34 mouse cellular contexts compared by ENCODE assay signal in genomic region chr9:64849548-64849947, GRCm38 (mm10).
"Had no signal": no experiment of that assay in that cellular context is flagged by ENCODE, and none has a peak within 500 bp of the region (broad histone marks: within the 10 kb centered on the region; RNA-seq: fewer than 3 reads in every experiment).

No protein-coding gene starts in this region.

- DNase-seq: heart, postnatal 10 days; heart, postnatal 14 days; heart, postnatal 36 days; heart, postnatal 4 days; kidney, adult 11 months; kidney, adult 18-20 months; kidney, adult 2 months; kidney, adult 8-10 months; kidney, adult 9 months; kidney, postnatal 10 days; kidney, postnatal 14 days; kidney, postnatal 25 days; kidney, postnatal 36 days; kidney, postnatal 4 days; layer of hippocampus, adult 9-11 months; layer of hippocampus, postnatal 36 days had no signal

- H3K27ac ChIP-seq: heart, embryonic 13.5 days; heart, embryonic 15.5 days; hindbrain, embryonic 10.5 days; hindbrain, embryonic 12.5 days; hindbrain, embryonic 13.5 days; hindbrain, embryonic 14.5 days; hindbrain, embryonic 15.5 days; hindbrain, postnatal 0 days; intestine, embryonic 15.5 days; kidney, embryonic 15.5 days; kidney, postnatal 0 days; layer of hippocampus, adult 2 months; left cerebral cortex, adult 2 months had no signal

- H3K4me3 ChIP-seq: heart, embryonic 12.5 days; heart, embryonic 13.5 days; heart, embryonic 15.5 days; hindbrain, embryonic 10.5 days; hindbrain, embryonic 12.5 days; hindbrain, embryonic 13.5 days; hindbrain, embryonic 15.5 days; intestine, embryonic 15.5 days; kidney, embryonic 15.5 days; layer of hippocampus, adult 2 months; left cerebral cortex, adult 2 months had no signal

- H3K4me1 ChIP-seq: hindbrain, embryonic 10.5 days; hindbrain, embryonic 12.5 days; hindbrain, embryonic 13.5 days; hindbrain, embryonic 15.5 days; intestine, embryonic 15.5 days; kidney, embryonic 15.5 days had no signal

- H3K36me3 ChIP-seq: heart, embryonic 12.5 days; hindbrain, embryonic 10.5 days; intestine, embryonic 15.5 days; kidney, embryonic 15.5 days had no signal

- H3K9ac ChIP-seq: heart, embryonic 12.5 days; heart, embryonic 13.5 days; heart, embryonic 15.5 days; hindbrain, embryonic 12.5 days; hindbrain, embryonic 13.5 days; hindbrain, embryonic 14.5 days; hindbrain, embryonic 15.5 days; intestine, embryonic 15.5 days; kidney, embryonic 15.5 days had no signal

- H3K4me2 ChIP-seq: heart, embryonic 12.5 days; heart, embryonic 13.5 days; heart, embryonic 15.5 days; hindbrain, embryonic 12.5 days; hindbrain, embryonic 13.5 days; hindbrain, embryonic 14.5 days; hindbrain, embryonic 15.5 days; intestine, embryonic 15.5 days; kidney, embryonic 15.5 days had no signal

- H3K27me3 ChIP-seq: heart, embryonic 12.5 days; heart, embryonic 13.5 days; heart, embryonic 15.5 days; hindbrain, embryonic 12.5 days; hindbrain, embryonic 13.5 days; hindbrain, embryonic 15.5 days; intestine, embryonic 15.5 days; kidney, embryonic 15.5 days had no signal

- H3K9me3 ChIP-seq: heart, embryonic 12.5 days; heart, embryonic 13.5 days; heart, embryonic 15.5 days; hindbrain, embryonic 10.5 days; hindbrain, embryonic 12.5 days; hindbrain, embryonic 13.5 days; hindbrain, embryonic 15.5 days; intestine, embryonic 15.5 days; kidney, embryonic 15.5 days had no signal

- ATAC-seq: hindbrain, embryonic 16.5 days; hindbrain, postnatal 0 days; inflammation-experienced regulatory T-cells, adult 6 months; intestine, embryonic 15.5 days; intestine, embryonic 16.5 days; intestine, postnatal 0 days had no signal
